Mouse (Mus musculus): ENCODE results near the gene Gm49318. TPM values are rescaled to one million over a fixed set of nuclear protein-coding genes. Genes with fewer than 3 reads are reported as not detected.
A peak's percentile ranks its signal among the peaks of the same experiment; 100 is the strongest.

Gene Gm49318
- polyA plus RNA-seq, 1 experiment from 2014 or later, result not detected

GRCm38 (mm10) chr9:22002194-22003162 lies 68.6 kb downstream of the Gm49318 start, which contains the start of the genes Ccdc151 and Prkcsh:
TSS of gene Ccdc151 (minus strand) at chr9:22002634.
TSS of gene Prkcsh (plus strand) at chr9:22002806.
- H3K4me2 ChIP-seq, result peak within 1 kb of the TSS; percentile 83
- peak within 1 kb of the TSS; percentile 54 for H3K27ac ChIP-seq (ENCODE audit: low read depth, low read length)
- peaks cover 3% of the 10 kb centered on the region; the same call in 1 of the 2 replicates for H3K36me3 ChIP-seq (ENCODE audit: control insufficient read depth, insufficient read depth, low read length)
- H3K27me3 ChIP-seq (ENCODE audit: control insufficient read depth, insufficient read depth, low read length), result no peaks in the 10 kb centered on the region
- no peaks in the 10 kb centered on the region for H3K9me3 ChIP-seq (replicated peaks; ENCODE audit: control insufficient read depth, low read length)
- ATAC-seq (replicated peaks; ENCODE audit: insufficient number of reproducible peaks, low FRiP score, low TSS enrichment), result peak; percentile 99
- peak within 1 kb of the TSS; percentile 74 for H3K9ac ChIP-seq (ENCODE audit: low read depth, low read length)
- peaks cover 13% of the 10 kb centered on the region for H3K4me1 ChIP-seq (ENCODE audit: control insufficient read depth, insufficient read depth, low read length)
- peak within 1 kb of the TSS; percentile 65 for H3K4me3 ChIP-seq (ENCODE audit: low read depth, low read length)
- WGBS (ENCODE audit: insufficient replicate concordance), result 5% methylated on average over 57 of the region's 57 CpGs

- H3K4me2 ChIP-seq, result no peak overlapping the region
Measured at GRCm38 (mm10) chr9:22001633-22002032, 69.4 kb downstream of the Gm49318 start.

GRCm38 (mm10) chr9:22000296-22000695 lies 70.8 kb downstream of the Gm49318 start:
- Histone ChIP-seq H3K9ac (ENCODE audit: low read depth, low read length) (no peak overlapping the region), H3K27ac (ENCODE audit: low read depth, low read length) (no peak overlapping the region), H3K4me1 (ENCODE audit: control insufficient read depth, insufficient read depth, low read length) (peaks cover 13% of the 10 kb centered on the region), H3K27me3 (ENCODE audit: control insufficient read depth, insufficient read depth, low read length) (no peaks in the 10 kb centered on the region), H3K36me3 (ENCODE audit: control insufficient read depth, insufficient read depth, low read length) (no peaks in the 10 kb centered on the region), H3K4me3 (ENCODE audit: low read depth, low read length) (no peak overlapping the region), H3K9me3 (replicated peaks; ENCODE audit: control insufficient read depth, low read length) (no peaks in the 10 kb centered on the region), H3K4me2 (no peak overlapping the region)
- ATAC-seq (replicated peaks; ENCODE audit: insufficient number of reproducible peaks, low FRiP score, low TSS enrichment), result no peak
- 81% methylated on average over 6 of the region's 6 CpGs for WGBS (ENCODE audit: insufficient replicate concordance)

More at GRCm38 (mm10) chr9:22001633-22002032, 69.4 kb downstream of the Gm49318 start:
- Histone ChIP-seq H3K9ac (ENCODE audit: low read depth, low read length) (no peak overlapping the region), H3K9me3 (replicated peaks; ENCODE audit: control insufficient read depth, low read length) (no peaks in the 10 kb centered on the region), H3K4me1 (ENCODE audit: control insufficient read depth, insufficient read depth, low read length) (peaks cover 13% of the 10 kb centered on the region), H3K27ac (ENCODE audit: low read depth, low read length) (no peak overlapping the region), H3K4me3 (ENCODE audit: low read depth, low read length) (no peak overlapping the region), H3K27me3 (ENCODE audit: control insufficient read depth, insufficient read depth, low read length) (no peaks in the 10 kb centered on the region), H3K36me3 (ENCODE audit: control insufficient read depth, insufficient read depth, low read length) (0 out of 2 replicates have a peak, but pooled peaks cover 3% of the 10 kb centered on the region)
- 86% methylated on average over 4 of the region's 4 CpGs for WGBS (ENCODE audit: insufficient replicate concordance)
- ATAC-seq (replicated peaks; ENCODE audit: insufficient number of reproducible peaks, low FRiP score, low TSS enrichment), result no peak

GRCm38 (mm10) chr9:21996178-21996867 lies 74.7 kb downstream of the Gm49318 start:
- no peak overlapping the region for H3K4me3 ChIP-seq (ENCODE audit: low read depth, low read length)
- H3K36me3 ChIP-seq (ENCODE audit: control insufficient read depth, insufficient read depth, low read length), result no peaks in the 10 kb centered on the region
- no peak overlapping the region for H3K27ac ChIP-seq (ENCODE audit: low read depth, low read length)
- no peak overlapping the region for H3K9ac ChIP-seq (ENCODE audit: low read depth, low read length)
- no peaks in the 10 kb centered on the region for H3K9me3 ChIP-seq (replicated peaks; ENCODE audit: control insufficient read depth, low read length)
- no peaks in the 10 kb centered on the region for H3K4me1 ChIP-seq (ENCODE audit: control insufficient read depth, insufficient read depth, low read length)
- H3K27me3 ChIP-seq (ENCODE audit: control insufficient read depth, insufficient read depth, low read length), result peaks cover 19% of the 10 kb centered on the region
- 76% methylated on average over 3 of the region's 3 CpGs for WGBS (ENCODE audit: insufficient replicate concordance)
- H3K4me2 ChIP-seq, result no peak overlapping the region
- ATAC-seq (replicated peaks; ENCODE audit: insufficient number of reproducible peaks, low FRiP score, low TSS enrichment), result no peak

- Histone ChIP-seq H3K27ac (ENCODE audit: low read depth, low read length) (no peak overlapping the region), H3K4me1 (ENCODE audit: control insufficient read depth, insufficient read depth, low read length) (peaks cover 10% of the 10 kb centered on the region; the same call in 1 of the 2 replicates), H3K4me2 (no peak overlapping the region), H3K9me3 (replicated peaks; ENCODE audit: control insufficient read depth, low read length) (no peaks in the 10 kb centered on the region), H3K9ac (ENCODE audit: low read depth, low read length) (no peak overlapping the region), H3K36me3 (ENCODE audit: control insufficient read depth, insufficient read depth, low read length) (no peaks in the 10 kb centered on the region), H3K4me3 (ENCODE audit: low read depth, low read length) (no peak overlapping the region), H3K27me3 (ENCODE audit: control insufficient read depth, insufficient read depth, low read length) (peaks cover 60% of the 10 kb centered on the region)
- 72% methylated on average over 4 of the region's 4 CpGs for WGBS (ENCODE audit: insufficient replicate concordance)
- no peak for ATAC-seq (replicated peaks; ENCODE audit: insufficient number of reproducible peaks, low FRiP score, low TSS enrichment)
Measured at GRCm38 (mm10) chr9:21992227-21992626, 78.8 kb downstream of the Gm49318 start.

GRCm38 (mm10) chr9:21989230-21990110 lies 81.6 kb downstream of the Gm49318 start, which contains the start of gene Rgl3:
TSS of gene Rgl3 (minus strand) at chr9:21989446.
- Histone ChIP-seq H3K4me2 (peak within 1 kb of the TSS; percentile 86), H3K36me3 (ENCODE audit: control insufficient read depth, insufficient read depth, low read length) (no peaks in the 10 kb centered on the region), H3K27me3 (ENCODE audit: control insufficient read depth, insufficient read depth, low read length) (peaks cover 83% of the 10 kb centered on the region), H3K4me1 (ENCODE audit: control insufficient read depth, insufficient read depth, low read length) (peaks cover 10% of the 10 kb centered on the region; the same call in 1 of the 2 replicates), H3K9me3 (replicated peaks; ENCODE audit: control insufficient read depth, low read length) (no peaks in the 10 kb centered on the region), H3K4me3 (ENCODE audit: low read depth, low read length) (peak within 1 kb of the TSS; percentile 54), H3K9ac (ENCODE audit: low read depth, low read length) (peak within 1 kb of the TSS; percentile 58), H3K27ac (ENCODE audit: low read depth, low read length) (no peak within 1 kb of the TSS)
- 2% methylated on average over 42 of the region's 42 CpGs for WGBS (ENCODE audit: insufficient replicate concordance)
- ATAC-seq (replicated peaks; ENCODE audit: insufficient number of reproducible peaks, low FRiP score, low TSS enrichment), result peak; percentile 19; the same call in 1 of the 2 replicates

- no peaks in the 10 kb centered on the region for H3K36me3 ChIP-seq (ENCODE audit: control insufficient read depth, insufficient read depth, low read length)
- no peaks in the 10 kb centered on the region for H3K9me3 ChIP-seq (replicated peaks; ENCODE audit: control insufficient read depth, low read length)
- 2% methylated on average over 32 of the region's 32 CpGs for WGBS (ENCODE audit: insufficient replicate concordance)
- peaks cover 10% of the 10 kb centered on the region; the same call in 1 of the 2 replicates for H3K4me1 ChIP-seq (ENCODE audit: control insufficient read depth, insufficient read depth, low read length)
- no peak overlapping the region for H3K27ac ChIP-seq (ENCODE audit: low read depth, low read length)
- no peak for ATAC-seq (replicated peaks; ENCODE audit: insufficient number of reproducible peaks, low FRiP score, low TSS enrichment)
- H3K4me2 ChIP-seq, result peak overlapping the region; percentile 86
- peaks cover 89% of the 10 kb centered on the region for H3K27me3 ChIP-seq (ENCODE audit: control insufficient read depth, insufficient read depth, low read length)
- peak overlapping the region; percentile 58 for H3K9ac ChIP-seq (ENCODE audit: low read depth, low read length)
- peak overlapping the region; percentile 54 for H3K4me3 ChIP-seq (ENCODE audit: low read depth, low read length)
Measured at GRCm38 (mm10) chr9:21988421-21989101, 82.5 kb downstream of the Gm49318 start.

All from heart, embryonic 11.5 days (tissue).